Mouse (Mus musculus) layer of hippocampus, adult 9-11 months (tissue): ENCODE measurements around the gene Pid1.

Source experiments
- DNase-seq: peaks from one replicate; pipeline ENCODE4 v3.0.0; 2022

The Pid1 gene

DNA sequence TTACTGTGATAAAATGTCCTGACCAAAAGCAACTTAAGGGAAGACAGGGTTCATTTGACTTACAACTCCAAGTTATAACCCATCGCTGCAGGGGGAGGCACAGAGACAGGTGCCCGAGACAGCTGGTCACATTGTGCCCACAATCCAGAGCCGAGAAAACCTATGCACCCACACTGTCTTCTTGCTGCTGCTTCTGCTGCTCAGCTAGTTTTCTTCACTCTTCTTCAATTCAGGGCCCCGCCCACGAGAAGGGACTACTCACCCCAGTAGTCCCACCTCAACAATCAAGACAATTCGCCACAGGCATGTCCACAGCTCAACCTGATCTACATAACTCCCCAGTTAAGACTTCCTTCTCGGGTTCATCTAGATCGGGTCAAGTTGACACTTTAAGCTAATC lies at the start of gene Pid1:
TSS of gene Pid1 (minus strand) at position 214 of the 400 bp plus-strand sequence.
- no peak for DNase-seq

DNA sequence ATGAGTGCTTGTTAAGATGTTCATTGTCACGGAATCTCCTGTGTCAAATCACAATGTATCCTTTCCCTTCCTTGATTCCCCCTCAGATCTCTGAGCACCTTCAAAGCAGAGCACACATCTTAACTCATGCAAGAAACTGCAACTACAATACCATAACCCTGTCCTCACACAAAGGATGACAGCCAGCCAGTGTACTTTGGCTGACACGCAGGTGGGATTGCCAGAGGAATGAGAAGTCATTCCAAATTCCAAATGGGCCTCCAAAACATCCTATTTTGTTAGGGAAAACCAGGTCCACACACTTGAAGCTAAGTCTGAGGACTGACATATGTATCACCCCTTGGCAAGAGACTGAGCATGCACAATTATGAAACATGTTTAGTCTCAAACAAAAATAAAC lies 45.5 kb upstream of the Pid1 start:
- DNase-seq = no peak

DNA sequence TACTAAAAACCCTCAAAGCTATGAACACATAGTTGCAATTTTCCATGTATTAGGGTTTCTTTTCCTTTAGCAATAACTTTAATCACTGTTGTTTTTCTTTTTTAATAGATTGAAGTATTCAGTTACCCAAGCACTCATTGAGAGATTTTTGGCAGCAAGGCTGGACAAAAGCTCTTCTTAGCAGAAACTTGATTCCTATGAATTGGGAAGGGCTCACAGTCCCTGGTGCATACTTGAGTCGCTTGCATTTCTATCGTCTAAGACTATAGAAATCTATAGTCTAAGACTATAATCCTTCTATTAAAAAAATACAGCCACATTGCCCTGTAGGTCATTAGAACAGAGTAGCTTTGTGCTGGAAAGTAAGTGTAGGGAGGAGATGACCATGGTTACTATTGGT lies 44.9 kb upstream of the Pid1 start:
- no peak for DNase-seq

DNA sequence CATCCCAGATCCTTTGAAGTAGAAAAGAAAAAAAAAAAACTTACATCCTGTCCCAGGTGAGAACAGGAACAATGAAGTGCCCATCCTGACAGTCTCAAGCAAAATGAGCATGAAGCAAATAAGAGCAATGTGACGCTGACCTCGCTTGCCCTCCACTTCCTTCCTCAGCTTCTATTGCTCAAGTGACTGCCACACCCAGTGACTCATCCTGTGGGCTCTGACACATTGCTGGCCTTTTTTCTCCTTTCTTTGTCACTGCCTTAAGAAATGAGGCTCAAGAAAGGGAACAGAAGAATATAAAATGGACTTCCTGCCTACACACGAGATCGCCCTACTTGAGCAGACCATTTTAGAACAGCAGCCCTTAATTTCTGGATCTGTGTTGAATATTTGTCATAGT lies 42.9 kb upstream of the Pid1 start:
- no peak for DNase-seq

DNA sequence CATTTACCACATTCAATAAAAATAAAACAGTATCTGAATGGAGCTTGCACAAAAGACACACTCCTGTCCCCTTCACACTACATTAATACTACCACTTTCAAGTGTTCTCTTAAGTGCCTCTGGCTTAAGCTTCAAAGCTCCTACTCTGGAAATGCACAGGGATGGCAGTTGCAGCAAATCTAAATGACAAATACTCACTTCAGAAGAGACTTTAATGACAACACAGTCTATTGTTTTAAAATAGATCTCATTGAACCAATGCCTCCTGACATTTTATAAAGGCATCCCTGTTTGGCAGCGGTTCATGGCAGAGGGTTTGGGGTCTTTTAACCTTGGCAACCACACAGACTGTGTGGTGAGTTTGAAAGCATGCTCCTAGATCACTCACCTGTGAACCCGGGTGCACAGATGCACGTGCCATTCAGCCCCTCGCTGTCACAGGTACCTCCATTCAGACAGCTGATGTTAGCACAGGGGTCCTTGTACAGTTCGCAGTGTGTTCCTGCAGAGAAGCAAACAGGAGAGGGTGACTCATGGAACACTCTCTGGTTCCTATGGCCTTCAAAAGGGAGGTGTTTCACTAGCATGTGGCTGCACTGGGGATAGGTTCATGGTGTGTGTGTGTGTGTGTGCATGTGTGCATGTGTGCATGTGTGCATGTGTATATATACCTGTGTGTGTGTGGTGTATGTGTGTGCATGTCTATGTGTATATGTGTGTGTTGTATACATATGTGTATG lies 41.7 kb upstream of the Pid1 start:
- no peak for DNase-seq

DNA sequence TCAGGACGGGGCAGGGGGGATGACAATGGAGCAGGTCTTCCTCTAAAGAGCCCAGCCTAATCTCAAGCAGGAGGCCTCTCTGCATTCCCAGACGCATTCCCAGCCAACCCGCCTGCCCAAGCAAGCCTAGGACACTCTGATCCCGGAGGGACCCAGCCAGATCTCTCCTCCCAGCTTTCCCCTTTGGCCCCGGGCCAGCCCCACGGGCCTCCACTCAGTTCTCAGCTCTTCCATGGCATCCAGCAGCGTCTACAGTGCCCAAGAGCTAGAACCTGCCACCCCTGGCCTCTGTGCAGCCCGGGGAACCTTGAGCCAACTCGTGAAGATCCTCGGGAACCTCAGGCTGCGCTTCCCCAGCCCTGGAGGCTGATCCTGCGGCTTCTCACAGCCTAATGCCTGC lies 40.9 kb upstream of the Pid1 start:
- no peak for DNase-seq

DNA sequence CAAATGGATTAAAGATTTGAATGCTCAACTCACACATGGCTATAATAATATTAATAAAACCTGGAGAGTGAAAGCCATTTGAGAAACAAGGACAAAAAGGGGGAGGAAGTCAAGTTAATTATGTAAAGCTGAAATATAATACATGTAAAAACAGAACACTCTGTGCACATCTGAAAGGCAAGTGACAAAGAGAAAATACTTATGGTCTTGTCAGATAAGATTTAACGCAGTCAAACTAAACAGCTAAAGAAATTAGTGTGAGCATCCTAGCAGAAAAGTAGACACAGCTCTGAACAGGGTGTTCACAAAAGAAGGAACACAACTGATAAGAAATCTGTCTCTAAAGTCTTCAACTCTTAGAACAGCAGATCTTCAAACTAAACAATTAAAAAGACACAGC lies 38.2 kb upstream of the Pid1 start:
- no peak for DNase-seq

DNA sequence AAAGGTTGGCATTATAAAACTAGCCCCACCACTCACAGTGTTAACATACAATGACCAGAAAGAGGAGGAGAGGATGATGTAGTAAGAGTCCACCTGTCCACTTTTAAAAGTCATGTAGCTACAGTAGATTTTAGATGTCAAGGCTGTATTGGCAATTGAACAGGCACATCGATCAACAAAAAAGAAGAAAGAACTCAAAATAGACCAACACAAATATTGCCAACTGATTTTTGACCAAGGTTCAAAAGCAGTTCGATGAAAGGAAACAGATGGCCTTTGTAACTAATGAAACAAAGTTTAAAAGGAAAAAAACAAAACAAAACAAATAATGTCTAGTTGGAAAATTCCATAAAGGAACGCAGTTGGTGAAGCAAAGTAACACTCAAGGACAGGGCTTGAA lies 35.7 kb upstream of the Pid1 start:
- no peak for DNase-seq

DNA sequence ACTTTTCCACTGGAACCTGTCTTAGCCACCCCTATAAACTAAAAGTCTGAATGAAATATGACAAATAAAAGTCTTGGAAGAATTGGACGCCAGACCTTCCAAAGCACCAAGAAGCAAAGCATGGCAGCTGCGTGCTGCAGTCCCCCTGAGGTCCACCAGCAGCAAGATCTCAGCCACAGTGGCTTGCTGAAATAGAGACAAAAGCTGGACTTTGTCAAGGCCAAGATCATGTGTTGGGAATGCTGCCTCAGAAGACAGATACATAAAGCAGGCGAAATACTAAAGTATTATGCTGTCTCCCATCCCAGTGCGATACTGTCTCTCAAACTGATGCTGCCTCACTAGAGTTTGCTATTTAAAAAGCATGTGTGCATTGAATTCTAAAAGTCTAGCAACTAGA lies 35.1 kb upstream of the Pid1 start:
- no peak for DNase-seq

DNA sequence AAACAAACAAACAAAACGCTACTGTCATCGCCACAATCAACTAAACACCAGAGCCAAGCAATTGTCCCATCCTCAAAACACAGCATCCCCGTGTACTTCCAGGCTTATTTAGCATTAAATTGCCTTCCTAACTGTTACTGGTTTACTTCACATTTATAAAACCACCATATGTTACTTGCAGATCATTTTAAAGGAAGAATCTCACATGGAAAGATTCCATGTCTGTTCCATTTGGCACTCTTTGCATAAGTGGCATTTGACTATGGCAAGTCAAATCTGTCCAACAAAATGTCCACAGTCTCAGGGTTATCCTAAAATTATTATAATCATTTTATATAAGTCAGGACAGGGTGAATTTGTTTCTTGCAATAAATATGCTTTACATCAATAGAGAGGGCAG lies 32.8 kb upstream of the Pid1 start:
- DNase-seq = no peak

DNA sequence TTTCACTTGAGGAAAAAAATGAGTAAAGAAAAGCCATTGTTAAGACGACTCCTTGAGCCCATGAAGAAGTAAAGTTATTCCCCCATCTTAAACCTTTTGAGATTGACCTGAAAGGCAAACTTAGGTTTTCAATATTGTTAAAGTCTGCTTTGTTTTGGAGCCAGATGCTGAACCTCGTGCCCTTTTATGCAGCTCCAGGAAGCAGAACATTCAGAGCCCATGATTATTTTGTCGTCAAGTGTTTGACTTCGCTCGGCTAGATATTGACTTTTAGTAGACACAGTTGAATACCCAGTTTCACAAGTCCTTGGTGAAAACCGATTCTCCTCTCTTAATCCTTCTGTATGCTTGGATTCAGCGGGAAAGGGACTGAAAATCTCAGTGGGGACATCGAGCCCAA lies 31.9 kb upstream of the Pid1 start:
- DNase-seq = no peak

DNA sequence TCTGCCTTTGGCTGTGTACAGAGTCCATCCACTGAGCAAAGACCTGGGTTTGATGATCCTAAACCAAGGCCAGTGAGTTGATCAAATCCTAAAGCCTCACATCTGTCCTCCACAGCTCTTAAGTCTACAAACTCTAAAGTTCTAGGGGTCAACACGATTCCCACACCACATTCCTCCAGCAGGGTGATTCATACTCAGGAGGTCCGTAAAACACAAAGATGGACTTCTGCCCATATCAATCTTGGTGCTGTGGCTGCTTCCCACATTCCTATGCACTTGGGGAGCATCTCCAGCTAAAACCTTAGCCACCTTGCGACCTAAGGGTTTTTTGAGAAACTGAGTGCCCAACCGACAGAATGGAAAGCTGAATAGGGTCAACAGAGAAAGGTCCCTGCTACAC lies 27.0 kb upstream of the Pid1 start:
- DNase-seq = no peak

DNA sequence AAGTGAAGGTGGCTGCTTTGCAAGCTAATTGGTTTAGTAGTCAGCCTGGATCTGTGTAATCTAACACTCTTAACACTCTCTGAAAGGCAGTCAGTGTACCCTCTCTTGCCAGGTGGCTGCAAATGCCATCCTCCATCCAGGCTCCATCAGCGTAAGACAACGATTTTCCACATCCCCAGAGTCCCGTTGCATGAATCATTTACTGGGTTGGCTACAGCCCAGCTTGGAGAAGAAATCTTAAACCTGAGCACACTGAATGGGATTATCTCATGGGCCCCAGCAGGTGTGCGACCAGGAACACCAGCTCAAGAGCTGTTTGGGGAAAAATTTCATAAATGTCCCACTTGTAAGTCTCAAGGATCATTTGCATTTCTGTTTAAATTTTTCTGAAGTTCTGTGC lies 23.6 kb upstream of the Pid1 start:
- peak; percentile 11 for DNase-seq

DNA sequence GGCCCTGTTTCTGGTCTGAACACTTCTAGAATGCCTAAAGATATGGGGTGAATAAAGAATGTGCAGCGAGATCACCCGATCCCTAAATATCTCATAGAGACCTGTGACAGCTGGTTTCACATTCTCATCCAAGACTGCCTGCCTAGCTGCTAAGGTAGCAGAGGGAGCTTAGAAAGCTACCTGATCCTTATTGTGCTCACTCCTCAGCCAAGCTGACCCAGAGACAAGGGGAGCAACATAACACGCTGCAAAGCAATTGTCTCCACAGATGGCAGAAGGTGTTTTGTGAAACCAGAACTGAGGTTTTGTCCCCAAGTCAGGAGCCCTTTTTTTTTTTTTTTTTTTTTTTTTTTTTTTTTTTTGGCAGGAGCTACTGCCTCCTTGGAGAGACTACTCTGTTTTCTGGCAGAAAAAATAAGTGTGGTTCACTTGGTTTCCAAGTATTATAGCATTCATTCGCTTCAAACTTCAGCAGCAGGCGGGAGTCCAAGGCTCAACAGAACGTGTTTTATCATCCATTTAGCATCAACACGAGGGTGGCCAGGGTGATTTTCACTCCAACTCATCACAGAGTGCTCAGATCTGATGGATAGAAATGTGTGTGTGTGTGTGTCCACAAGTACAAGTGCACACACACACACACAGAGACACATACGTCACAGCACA lies 22.6 kb upstream of the Pid1 start:
- DNase-seq = peak; percentile 49

DNA sequence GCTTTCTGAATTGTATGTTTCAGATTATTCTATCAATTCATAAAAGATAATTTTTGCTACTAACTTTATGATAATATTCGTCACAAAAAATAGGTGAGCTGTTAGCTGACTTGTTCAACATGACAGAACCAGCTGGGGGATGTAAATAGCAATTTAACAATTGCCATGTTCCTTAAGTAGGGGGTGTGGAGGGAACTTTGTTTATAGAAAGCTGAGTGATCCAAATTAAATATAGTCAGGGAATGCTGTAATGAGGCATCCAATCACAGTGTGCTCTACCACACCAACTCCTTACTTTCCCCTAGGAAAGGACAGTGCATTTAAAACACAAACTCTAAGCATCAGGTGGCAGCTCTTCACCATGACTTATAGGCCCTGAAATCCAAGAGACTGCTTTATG lies 18.7 kb upstream of the Pid1 start:
- no peak for DNase-seq

DNA sequence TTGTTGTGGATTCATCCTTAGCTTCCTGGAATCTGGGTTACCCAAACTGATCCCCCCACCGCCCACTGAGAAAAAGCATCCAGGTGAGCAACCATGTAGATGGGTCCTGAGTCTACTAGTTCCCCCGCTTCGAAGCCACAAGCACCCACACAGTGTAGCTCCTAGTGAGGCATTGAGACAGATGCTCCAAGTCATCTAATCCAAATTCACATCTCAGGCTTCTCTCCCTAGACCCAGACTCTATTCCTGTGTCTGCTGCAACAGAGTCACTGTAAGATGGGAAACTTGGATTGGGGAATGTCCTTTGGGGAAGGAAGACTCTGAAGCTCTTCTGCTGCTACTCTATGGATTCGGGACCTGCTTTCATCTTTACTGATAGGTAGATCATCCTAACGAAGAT lies 18.1 kb upstream of the Pid1 start:
- DNase-seq = no peak

DNA sequence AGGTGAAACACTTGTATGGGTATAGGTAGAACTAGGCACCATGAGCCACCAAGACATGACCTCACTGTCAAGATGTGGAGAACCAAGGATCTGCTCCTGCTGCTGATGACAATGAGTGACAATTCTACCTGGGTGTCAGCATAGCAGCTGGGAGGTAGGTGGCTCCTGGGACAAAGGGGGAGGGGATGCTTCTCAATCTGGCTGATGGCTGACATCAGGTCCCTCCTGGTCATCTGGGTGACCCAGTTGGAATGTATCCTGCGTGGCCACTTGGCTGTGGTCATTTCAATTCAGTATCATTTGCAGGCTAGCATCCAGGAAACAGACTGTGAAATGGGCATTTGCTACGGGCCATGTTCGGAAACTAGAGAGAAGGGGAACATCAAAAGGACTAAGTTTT lies 16.9 kb upstream of the Pid1 start:
- DNase-seq = no peak

DNA sequence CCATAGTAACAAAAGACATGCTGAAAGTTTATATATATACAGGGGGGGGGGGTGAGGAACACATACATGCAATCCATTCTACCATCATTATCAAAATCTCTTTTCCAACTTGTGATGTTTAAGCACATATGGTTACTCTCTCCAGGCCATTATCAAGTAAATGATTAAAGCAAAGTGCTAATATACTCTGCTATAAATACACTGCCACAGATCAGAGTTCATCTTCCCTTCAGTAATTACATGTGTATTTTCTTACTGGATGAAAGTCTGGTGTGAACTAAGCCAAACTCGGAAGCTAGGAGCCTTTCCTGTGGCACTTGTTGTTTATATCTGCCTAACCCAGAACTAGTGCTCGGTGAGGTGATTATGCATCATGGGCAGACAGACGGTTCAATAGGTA lies 3.8 kb upstream of the Pid1 start:
- DNase-seq = no peak

DNA sequence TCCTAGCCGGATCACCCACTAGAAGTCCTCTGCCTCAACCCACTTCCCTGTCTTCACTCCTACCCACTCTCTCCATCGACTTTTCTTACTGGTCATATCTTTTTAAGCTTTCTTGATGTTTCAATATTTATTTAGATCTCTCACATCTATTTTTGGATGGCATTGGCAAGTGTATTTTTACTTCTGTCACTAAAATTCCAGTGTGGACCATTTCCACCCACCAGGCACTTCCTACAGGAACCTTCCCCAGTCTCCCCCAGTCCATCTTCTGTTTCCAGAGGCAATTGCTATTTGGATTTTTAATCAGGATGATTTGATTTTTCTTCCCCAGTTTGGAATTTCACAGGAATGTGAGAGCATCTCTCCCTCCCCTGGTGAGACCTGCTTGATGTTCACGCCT lies 2.6 kb upstream of the Pid1 start:
- no peak for DNase-seq

DNA sequence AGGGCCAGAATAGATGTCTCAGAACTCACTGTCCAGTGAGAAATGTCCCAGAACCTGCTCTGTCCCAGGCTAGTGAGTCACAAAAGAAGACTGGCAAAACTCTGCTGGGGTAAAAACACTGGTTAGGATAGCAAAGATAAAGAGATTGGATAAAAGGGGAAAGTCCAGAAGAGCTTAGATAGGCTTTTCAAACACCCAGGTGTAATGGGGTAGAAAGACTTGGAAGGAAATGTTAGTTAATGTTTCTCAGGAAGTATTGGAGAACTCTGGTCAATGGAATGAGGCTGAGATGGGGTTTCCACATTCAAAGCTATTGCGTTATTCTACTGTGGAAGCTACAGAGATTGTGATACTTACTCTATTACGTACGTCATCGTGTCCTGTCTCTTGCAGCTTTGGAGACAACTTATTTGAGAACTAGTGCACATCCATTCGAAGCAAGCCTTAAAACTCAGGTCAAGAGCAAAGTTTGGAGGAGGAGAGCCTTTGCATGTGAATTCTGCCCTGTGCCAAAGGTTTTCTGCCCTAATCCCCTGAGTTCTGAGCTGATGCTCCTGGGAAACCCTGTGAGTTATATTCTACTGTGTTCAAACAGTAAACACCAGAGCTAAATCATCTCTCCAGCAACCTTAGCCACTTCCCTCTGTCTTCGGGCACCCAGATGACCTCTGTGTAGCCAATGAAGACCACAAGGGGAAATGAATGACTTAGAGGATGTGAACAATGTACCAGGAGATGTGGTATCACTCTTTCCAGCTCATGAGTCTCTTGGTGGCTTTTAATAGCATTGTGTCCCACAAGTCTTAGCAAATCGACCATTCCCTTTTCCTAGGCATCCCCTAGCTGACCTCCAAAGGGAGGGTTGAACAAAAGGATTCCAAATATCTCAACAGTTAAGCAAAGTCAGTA lies 1.0 kb downstream of the Pid1 start:
- no peak for DNase-seq

DNA sequence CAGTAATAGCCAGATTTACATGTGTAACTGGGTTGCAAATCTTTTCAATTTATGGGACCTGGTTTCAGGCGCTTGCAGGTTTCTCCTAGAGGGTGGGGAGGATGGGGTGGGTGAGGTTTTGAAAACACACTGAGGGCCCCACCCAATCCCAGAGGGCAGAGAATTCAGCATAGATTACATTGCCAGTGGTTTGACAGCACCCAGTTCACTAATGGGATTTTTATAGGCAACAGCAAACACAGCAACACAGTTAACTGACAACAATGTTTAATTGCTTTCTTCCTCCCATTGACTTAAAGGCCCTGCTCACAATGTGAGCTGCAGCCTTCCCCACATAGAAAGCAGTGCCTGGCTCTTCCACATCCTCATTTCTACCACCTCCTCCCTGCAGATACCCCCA lies 1.8 kb downstream of the Pid1 start:
- no peak for DNase-seq

DNA sequence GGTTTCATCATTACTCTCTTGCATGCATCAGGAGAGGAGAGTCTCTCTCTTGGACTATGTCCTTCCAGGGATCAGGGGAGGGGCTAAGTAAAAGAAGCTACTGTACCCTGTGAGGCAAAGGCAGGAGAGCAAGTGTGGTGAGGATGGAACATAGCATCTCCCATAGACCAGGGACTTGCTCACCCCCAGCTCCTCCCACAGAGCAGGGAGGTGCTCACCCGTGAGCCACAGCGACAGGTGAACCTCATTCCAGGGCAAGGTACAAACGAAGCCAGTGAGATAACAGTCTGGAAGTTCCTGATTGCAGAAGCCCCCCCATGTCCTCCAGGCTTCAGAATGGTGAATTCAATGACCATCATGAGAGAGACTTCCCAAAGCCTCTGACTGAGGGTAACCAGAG lies 2.6 kb downstream of the Pid1 start:
- no peak for DNase-seq

DNA sequence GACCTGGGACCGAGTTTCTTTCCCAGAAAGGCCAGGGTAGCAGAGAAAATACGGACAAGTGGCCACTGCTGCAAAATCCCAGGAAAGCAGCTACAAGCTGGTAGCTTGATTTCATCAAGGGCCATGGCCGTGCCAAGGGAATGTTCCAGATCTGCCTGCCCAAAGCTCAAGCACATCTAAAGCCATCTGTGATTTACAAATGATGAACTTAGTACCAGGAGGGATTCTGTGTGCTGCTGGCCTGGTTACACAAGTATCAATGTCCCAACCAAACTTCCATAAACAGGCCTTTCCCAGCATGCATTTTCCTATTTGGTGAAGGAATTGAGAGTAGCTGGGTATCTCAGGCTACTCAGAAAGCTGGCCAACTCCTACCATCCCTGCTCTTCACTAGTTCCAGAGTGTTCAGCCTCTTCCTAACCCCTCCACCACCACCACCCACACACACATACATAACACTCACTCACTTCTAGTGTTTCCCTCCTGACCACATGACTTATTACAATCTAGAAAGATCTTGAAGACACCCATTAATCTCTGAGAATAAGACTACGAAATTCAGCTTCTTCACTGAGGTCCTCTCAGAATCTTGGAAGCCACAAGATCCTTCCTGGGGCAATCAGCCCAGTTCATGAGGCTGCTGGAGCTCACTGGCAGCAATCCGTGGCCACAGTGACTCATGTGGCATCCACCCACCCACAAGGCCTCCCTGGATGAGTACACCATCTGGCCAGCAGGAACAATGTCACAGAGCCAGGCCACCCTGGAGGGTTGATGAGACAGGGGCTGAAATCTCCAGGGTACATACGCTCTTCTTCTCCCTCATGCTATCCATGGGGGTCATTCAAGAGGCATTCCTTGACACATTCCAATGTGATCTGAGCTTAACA lies 4.1 kb downstream of the Pid1 start:
- no peak for DNase-seq
